Mouse (Mus musculus): ENCODE results near the gene Barhl1.
A peak's percentile ranks its signal among the peaks of the same experiment; 100 is the strongest.

Gene Barhl1

DNA sequence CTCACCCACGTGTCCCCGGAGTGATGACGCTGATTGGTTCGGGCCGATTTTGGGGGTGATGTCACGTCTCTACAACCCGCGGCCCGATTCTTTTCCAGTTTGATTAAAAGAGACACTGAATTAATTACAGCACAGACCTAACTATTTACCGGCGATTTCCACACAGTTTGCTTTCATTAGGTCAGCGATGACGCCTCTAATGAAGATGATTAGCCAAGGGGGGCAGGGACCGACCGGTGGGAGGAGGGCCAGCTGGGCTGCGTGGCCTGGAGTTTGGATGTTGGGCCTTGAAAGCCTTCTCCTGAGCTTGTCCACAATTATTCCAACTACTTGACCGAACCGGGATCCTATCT is at the start of gene Barhl1:
TSS of gene Barhl1 (minus strand) at position 156 of the 353 bp plus-strand sequence.
- DNase-seq (ENCODE audit: low spot score) = no peak

DNA sequence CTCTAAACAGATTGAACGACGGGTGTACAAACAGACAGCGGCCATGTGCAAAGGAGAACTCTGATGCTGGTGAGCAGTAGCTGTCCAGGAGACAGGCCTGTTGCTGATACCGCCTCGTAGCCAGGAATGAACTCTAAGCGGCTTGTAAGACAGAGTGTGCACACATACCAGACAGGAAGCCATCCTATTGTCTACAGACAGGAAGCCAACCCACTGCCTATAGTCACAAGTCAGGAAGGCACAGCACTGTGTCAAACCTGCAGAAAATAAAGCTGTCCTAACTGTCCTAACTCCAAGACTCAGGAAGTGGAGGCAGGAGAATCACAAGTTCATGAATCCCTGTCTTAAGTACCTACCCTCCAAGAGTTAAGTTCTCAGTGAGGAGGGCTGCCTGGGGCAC is 47.1 kb upstream of the Barhl1 start:
- DNase-seq (ENCODE audit: low spot score) = no peak

DNA sequence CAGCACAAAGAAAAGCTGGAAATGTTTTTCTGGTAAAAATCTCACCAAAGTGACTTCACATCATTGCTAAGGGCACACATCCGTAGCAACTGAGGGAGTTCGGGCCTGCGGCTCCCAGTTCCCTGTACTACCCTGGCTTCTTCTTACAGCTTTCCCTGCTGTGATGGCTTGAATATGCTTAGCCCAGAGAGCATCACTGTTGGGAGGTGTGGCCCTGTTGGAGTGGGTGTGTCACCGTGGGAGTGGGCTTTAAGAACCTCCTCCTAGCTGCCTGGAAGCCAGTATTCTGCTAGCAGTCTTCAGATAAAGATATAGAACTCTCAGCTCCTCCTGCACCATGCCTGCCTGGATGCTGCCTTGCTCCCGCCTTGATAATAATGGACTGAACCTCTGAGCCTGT is 45.2 kb upstream of the Barhl1 start:
- DNase-seq (ENCODE audit: low spot score) = no peak

DNA sequence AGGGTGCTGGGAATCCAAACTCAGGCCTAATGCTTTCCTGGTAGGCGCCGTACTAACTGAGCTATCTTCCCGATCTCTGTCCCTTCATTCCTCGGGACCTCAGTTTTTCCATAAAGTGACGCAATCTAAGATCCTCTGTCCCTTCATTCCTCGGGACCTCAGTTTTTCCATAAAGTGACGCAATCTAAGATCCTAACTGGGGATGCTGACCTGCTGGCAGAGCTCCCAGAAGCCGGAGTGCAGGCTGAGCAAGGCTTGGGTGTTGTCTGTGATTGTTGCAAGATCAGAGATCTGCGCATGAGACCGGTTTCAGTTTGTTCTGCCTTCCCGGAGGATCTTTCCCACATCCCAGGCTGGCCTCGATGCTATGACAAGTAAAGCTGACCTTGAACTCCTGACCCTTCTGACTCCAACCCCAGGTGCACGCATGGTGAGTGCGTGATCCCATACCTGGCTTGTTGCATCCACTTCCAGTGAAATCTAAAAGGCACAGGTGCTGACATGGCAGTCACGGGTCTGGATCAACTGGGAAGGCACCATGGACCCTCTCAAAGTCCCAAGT is 44.6 kb upstream of the Barhl1 start:
- peak; percentile 19 for DNase-seq (ENCODE audit: low spot score)

DNA sequence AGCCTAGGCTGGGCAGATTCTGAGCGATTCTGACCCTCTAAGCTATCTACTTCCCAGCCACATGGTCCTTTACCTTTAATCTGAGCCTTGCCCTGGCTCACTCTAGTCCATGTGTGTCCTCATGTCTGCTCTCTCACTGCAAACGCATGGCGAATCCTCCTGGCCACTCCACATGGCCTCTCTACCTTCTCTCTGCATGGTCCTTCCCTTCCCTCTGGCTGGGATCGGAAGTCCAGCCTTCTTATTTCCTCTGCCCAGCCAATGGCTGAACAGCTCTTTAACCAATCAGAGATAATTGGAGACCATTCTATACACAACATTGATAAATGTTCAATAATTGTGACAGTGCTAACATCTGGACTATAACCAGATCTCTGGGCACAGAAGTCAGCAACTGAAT is 40.4 kb upstream of the Barhl1 start:
- DNase-seq (ENCODE audit: low spot score) = no peak

DNA sequence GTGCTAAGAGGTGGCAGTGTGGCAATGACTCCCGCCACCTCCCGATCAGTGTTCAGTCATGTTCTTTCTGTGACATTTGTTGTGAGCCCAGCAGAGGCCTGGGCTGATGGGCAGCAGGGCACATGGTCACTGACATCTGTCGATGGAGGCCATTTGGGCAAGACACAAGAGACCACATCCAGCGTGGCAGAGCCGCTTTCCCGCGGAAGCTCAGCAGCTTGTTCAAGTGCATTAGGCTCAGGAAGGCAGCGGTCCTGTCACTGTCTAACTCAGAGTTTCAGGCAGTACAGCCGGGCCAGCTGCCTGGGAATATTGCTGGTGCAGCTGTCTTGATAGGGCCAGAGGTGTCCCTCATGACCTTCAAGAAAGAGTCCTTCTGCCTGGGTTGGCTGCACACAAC is 38.1 kb upstream of the Barhl1 start:
- DNase-seq (ENCODE audit: low spot score) = no peak

DNA sequence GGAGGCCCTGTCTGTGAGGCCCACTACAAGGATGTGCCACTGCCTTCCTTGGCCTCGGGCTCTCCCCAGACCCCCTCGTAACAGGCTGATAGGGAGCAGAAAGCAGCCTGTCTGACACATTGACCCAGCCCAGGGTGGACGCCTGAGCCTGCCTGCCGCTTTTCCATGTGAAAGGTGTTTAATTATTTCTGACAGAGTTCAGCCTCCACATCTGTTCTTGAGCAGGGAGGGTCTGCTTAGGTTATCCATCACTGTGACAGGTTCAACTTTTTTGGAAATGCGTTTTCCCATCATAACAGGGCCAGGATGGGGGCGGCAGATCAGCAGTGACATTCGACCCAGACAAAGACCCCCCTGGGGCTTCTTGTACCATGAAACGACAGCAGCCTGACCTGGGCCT is 36.5 kb upstream of the Barhl1 start:
- DNase-seq (ENCODE audit: low spot score) = no peak

DNA sequence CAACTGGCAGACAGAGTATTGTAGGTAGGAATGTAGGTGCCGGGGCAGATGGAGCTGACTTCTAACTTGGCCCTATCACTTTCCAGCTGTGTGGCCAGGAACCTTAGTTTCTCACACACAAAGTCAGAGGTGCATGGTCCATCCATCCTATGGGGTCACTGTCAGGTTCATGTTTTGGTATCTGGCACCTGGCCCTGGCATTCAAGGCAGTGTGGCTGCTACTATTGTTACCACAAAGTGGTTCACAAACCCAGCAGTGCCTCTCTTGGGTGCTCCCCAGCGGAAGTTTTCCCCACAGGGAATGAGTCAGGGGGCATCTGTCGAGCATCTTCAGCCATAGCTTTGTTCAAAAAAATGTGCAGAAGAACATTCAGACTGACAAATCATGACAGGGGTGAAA is 29.8 kb upstream of the Barhl1 start:
- DNase-seq (ENCODE audit: low spot score) = no peak

DNA sequence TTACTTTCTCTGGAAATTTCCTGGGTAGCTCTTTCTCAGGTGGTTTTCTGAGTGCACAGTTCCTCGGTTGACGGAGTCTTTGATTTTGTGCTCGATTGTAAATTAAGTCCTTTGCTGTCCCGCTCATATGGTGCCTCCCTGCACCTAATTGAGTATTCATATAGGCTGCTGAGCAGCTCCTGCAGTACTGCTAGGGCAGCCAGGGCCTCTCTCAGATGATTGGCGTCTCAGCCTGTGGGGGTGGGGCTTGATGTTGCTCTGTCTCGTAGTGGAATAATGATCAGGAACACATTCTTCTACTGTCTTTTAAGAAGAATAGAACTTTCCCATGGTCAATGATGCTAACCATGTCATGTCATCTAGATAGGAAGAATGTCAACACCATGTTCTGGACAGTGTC is 28.9 kb upstream of the Barhl1 start:
- no peak for DNase-seq (ENCODE audit: low spot score)

DNA sequence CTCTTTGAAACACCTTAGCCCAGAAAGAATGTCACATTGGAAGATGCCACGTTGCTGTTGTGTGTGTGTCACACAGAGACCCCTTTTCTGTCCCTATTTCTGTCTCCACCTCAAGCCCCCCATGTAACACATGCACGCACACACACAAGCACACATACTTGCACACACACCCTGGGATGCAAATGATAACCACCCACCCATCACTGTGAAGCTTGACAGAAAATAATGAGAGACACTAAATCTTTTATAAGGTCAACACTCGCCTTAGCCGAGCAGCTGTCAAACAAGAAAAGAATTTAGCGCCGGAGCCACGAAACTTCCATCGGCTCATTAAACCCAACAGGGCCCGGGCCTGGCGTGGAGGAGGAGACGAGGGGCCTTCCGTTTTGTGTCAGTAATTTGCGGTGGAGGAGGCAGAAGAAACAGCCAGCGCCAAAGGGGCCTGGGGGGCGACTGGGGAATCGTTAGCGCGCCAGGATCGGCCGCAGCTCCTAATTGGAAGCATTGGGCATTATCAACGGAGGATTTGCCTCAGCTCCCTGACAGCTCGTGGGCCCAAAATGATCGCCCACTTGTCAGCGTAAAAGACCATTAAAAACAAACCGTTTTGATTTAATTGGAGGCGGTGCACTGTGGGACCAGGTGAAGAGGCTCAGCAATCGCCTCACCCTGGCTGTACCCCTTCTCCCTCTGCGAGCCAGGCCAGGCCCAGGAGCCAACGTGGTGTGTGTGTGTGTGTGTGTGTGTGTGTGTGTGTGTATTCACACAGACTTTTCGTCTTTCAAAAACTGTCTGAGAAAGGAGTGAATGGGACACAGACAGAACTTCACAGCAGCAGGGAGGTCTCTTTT is 27.4 kb upstream of the Barhl1 start:
- no peak for DNase-seq (ENCODE audit: low spot score)

DNA sequence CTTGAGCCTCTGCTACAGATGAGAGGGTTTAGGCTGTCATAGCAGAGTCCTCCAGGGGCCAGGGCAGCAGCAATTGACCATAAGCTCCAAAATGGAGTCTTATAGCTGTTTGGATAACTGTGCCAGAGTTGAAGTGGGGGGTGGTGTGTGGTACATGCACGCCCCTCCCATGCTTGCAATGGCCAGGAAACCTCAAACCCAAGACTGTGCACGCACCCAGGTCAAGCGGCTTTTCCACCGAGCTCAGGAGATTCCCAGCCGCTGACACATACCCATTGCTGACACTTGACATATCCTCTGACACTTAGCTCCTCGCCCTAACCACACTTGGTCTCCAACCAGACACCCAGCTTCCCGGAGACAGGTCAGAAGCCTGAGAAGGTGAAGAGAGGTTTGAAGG is 22.5 kb upstream of the Barhl1 start:
- no peak for DNase-seq (ENCODE audit: low spot score)

DNA sequence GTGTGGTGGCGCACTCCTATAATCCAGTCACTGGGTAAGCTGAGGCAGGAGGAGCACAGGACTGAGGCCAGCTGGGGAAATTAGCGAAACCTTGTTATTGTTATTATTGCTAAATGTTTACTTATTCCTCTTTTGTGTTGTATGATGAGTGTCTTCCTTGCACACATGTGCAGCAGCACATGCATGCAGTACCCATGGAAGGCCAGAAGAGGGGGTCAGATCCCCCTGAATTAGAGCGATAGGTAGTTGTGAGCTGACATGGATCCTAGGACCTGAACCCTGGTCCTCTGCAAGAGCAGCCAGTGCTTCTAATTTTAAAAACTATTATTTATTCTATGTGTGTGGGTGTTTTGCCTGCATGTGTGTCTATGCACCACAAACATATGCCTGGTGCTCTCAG is 14.1 kb upstream of the Barhl1 start:
- no peak for DNase-seq (ENCODE audit: low spot score)

DNA sequence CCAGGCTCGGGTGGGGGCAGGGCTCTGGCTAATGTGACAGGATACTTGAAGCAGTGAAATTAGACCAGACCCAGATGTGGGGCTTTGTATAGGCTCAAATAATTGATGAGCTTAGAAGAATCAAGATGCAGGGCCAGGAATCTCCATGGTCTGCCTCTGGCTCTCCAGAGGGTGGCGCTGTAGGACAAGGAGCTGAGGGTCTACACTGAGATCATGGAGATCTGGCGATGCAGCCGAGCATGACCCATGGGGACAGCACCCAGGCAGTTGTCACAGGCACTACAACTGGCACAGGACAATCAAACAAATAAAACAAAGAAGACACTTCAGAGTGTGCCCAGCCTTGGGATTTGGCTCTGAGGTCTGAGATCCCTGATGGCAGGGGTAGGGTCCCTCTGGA is 7.4 kb upstream of the Barhl1 start:
- peak; percentile 68 for DNase-seq (ENCODE audit: low spot score)

DNA sequence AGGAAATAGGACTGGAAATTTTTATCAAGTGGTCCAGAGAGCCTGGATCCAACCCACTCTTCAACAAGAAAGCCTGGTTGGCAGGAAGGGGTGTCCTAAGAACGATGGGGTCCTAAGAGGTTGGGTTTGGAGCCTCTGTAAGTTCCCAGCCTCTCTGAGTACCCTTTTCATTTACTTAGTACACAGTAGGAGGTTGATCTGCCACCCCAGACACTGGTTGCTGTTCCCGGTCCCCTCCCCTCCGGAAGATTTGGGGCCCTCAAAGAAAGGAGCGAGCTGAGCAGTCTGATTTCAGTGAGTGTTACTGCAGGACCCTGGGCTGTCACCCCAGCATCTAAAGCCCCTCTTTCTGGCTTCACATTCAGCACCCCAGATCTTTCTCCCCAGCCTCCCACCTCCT is 2.5 kb upstream of the Barhl1 start:
- no peak for DNase-seq (ENCODE audit: low spot score)

DNA sequence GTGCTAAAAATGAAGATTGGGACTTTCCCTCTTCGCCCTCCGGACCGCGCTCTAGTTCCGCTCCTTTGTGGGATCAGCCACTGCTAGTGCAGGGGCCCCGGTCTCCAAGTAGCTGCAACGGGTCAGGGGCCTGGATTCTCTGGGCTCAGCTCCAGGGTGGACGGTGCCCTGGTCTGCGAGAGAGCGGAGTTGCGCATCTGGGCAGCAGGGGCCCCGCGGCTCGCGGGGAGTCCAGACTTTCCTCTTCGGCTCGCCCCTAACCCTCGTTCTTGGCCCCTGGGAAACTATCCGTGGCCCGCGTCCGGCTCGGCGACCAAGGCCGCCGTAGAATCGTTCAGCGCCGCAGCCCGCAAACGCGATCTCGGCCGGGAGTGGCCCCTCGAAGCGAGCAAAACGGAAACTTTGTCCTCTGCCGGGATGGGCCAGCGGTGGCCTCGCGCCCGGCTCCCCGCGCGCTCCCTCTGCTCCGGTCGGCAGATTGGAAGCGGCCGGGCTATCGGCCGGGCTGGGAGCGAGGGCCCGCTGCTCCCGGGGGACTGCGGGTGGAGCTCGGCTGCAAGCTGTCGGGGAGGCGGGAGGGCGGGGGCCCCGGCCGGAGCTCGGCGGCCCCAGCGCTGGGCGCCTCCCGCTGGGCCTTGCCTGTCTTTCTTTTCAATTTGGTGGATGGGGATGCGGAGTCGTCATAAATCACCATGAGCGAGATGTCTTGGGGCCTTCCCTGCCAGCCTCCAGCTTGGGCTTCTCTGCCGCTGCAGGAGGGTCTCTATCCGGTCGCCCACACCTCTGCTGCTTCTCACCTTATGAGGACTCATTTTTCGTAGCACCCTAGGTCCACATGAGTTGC is 1.3 kb upstream of the Barhl1 start:
- DNase-seq (ENCODE audit: low spot score) = no peak

DNA sequence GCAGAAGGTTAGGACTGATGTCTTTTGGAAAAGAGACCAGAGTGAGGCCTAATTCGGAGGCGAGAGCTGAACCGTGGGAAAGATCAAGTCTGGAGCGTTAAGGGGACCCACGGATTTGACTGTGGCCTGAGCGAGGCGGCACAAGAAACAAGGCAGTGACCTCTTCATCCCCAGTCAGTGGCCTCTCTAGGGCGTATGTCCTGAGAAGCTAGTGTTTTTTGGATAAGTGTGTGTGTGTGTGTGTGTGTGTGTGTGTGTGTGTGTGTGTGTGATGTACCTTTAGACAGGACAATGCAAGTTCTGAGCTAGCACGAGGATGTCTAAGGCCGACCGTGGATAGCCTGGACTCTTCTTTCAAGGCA is 669 bp upstream of the Barhl1 start:
- no peak for DNase-seq (ENCODE audit: low spot score)

DNA sequence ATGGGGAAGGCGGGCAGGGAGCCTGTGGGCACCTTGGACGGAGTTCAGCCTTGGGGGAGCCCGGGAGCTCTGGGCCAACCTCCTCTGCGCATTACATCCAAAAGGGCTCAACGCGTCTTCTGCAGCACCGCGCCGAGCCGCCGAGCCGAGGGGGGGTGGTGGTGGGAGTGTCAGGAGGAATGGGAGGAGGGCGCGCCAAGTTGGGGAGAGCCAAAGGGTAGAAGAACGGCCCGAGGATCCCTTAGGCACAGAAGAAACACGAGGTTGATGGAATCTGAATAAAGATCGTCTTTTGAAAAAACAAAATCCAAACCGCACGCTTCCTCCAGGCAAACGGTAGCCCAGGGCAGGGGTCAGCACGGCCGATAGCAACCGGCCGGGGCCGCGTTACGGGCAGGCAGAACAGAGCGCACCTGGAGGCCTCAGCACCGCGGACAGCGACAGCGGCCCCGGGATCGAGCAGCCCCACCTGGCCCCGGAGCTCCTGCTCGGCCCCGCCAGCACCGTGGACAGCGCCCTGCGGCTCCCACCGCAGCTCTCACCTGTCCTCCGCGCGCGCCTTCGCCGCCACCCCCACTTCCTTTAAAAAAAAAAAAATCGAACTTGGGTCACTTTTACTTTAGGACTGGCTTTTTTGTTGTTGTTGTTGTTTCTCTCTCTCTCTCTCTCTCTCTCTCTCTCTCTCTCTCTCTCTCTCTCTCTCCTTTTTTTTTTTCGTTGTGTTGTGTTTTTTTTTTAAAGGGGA is 528 bp downstream of the Barhl1 start:
- DNase-seq (ENCODE audit: low spot score) = peak; percentile 87

DNA sequence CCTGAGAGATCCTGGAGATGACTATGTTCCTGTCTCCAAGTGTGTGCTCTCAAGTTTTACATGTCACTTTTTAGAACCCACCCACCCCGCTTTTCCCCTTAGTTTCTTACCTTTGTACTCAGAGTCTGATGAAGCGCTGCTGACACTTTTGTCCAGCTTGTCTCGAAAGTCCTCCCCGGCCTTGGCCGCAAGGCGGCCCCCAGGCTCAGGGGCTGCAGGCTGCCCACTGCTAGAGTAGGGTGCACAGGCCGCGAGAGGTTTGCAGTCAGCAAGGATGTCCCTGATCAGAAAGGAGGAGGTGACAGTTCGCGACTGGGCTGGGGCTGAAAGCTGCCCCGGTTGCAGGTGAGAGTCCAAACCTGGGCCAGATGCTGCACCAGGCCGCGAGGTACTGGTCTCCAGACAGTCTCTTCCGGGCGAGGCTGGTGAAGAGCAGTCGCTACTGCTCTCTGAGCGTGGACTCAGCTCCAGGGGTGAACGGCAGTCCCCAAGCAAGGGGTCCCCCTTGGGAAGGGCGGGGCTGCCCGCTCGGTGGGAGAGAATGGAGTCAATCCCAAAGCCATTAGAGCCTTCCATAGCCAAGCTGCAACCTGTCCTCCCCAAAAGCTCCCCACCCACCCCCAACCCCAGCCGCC is 1.2 kb downstream of the Barhl1 start:
- no peak for DNase-seq (ENCODE audit: low spot score)

DNA sequence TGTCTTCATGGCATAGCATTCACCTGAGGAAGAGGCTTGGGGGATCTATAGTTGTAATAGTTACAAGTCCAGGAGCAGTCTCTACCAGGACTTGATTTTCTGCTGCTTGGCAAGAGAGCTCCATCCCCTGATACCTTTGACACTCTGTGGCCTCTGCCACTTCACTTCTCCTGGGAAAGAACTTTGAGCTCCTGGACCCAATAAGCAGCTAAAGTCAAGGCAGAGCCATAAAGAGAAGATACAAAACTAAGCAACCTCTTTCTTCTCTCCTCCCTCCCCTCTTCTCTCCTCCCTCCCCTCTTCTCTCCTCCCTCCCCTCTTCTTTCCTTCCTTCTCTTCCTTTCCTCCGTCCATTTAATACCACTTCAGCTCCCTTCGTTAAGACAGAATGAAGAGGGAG is 2.3 kb downstream of the Barhl1 start:
- no peak for DNase-seq (ENCODE audit: low spot score)

DNA sequence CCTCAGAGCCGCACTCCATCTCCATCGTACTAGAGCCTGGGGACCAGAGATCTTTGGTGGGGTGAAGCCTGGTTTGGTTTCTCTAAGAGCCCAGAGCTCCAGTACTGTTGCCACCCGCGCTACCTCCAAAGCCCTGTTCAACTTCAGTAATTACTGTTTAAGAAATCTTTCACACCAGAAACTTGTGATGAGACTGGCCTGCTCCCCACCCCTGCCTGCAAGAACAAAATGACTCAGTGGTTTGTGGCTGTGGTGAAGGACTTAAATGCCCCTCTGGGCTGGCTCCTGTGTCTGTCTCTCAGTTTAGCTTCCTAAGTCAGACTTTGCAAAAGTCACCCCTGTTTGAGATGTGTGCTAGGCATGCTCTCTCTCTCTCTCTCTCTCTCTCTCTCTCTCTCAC is 3.5 kb downstream of the Barhl1 start:
- no peak for DNase-seq (ENCODE audit: low spot score)

DNA sequence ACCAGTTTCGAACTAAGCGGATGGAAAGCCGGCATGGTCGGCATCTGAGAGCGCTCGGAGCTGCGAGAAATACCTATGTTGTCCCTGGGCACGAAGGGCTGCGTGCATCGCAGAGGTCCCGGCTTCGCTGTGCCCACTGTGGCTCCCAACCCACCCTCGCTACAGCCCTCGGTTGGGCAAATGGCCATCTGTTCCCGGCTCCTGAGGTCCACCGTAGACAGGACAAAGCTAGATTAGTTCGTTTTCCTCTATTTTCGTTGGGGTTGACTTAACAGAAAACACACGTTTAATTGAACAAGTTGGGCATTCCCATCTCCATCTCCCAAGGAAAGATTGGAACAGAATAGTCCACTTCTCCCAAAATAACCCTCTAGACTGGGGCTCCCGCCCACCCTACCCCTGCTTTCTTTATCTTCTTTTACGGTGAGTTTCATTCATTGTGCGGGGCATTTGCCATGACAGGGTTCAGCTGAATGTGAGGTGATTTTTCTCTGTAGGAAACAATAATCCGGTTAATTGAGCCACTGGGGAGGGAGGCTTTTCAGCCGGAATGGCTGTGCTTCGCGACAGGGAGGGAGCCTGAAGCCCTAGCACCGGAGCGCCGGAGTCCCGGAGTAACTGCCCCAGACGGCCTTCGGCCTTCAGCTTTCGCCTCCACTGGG is 4.3 kb downstream of the Barhl1 start:
- DNase-seq (ENCODE audit: low spot score) = no peak

All from urinary bladder, postnatal 14 days (tissue).